Mouse (Mus musculus): ENCODE data around the gene Prrc2a. TPM values are rescaled to one million over a fixed set of nuclear protein-coding genes. Genes with fewer than 3 reads are reported as not detected.

The Prrc2a gene
- polyA plus RNA-seq, 1 experiment: 770 TPM

DNA sequence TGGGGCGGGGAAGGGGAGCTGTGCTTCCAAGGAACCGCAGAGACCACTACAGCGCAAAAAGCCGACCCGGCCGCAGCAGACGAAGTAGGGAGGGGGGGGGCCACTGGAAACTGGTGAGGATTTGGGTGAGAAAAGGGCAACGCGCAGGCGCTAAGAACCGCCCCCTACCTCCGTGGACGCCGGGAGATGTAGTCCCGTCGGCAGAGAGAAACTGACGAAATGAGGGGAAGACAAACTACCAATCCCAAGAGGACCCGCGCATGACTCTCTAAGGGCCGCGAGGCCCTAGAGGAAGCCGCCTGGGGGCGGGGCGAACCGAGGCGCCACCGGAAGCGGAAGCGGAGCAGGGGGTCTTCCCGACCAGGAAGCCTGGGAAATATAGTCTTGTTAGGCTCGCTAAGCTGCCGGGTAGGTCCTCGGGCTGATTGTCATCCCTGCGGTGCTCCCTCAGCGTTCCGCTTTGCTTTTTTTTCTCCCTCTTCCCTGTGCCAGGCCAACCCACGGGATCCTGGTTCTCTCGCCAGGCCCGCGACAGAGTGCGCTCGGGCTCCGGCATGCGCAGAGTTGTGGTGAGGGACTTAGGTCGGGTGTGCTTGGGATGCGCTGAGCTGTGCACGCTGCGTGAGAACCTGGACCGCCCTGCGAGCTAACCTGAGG is 43.4 kb downstream of the Prrc2a start, which contains the start of gene Gpank1:
TSS of gene Gpank1 (plus strand) at position 313 of the 657 bp plus-strand sequence.
- TF ChIP-seq CTCF (IDR thresholded peaks at IDR 0.05; ENCODE audit: borderline replicate concordance, control insufficient read depth, extremely low read depth, insufficient read depth, low read length, poor library complexity) (no peak), POLR2A (IDR thresholded peaks at IDR 0.05; ENCODE audit: control insufficient read depth, extremely low read depth, insufficient read depth, low read length, poor library complexity) (peak; percentile 48; the same call in 1 of the 2 replicates)
- Histone ChIP-seq H3K4me3 (ENCODE audit: control insufficient read depth, insufficient read depth, low read length) (peak within 1 kb of the TSS; percentile 86), H3K27ac (ENCODE audit: control insufficient read depth, insufficient read depth, low read length) (peak within 1 kb of the TSS; percentile 31), H3K27me3 (ENCODE audit: control insufficient read depth, insufficient read depth, low read length) (no peaks in the 10 kb centered on the region), H3K36me3 (ENCODE audit: control insufficient read depth, insufficient read depth, low read length) (peaks cover 24% of the 10 kb centered on the region), H3K4me1 (replicated peaks; ENCODE audit: control insufficient read depth, insufficient read depth, low read length) (peaks cover 13% of the 10 kb centered on the region)
- under 1% methylated on average over 50 of the region's 50 CpGs for WGBS
- DNase-seq: peak; percentile 98

DNA sequence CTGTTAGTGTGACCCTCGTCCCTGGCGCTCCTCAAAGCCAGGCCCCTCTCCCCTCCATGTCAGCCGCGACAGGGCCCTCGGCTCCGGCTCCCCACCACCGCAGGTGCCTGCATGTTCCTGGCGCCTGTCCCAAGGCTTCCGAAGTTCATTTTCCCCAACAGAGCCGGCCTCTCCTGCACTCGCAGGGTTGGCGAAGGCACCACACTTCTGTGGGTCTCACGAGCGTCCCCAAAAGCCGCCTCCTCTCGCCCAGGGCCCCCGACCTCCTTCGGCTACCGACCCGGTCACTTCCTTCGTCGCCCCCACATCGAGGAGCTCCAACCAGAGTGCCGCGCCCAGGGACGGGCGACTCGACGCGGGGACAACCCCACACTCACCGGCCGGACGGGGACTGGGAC is 44.0 kb downstream of the Prrc2a start:
- DNase-seq: no peak
- peaks cover 30% of the 10 kb centered on the region for H3K36me3 ChIP-seq (ENCODE audit: control insufficient read depth, insufficient read depth, low read length)
- peaks cover 16% of the 10 kb centered on the region for H3K4me1 ChIP-seq (replicated peaks; ENCODE audit: control insufficient read depth, insufficient read depth, low read length)
- H3K27ac ChIP-seq (ENCODE audit: control insufficient read depth, insufficient read depth, low read length): no peak overlapping the region
- WGBS: under 1% methylated on average over 33 of the region's 33 CpGs
- H3K27me3 ChIP-seq (ENCODE audit: control insufficient read depth, insufficient read depth, low read length): no peaks in the 10 kb centered on the region
- H3K4me3 ChIP-seq (ENCODE audit: control insufficient read depth, insufficient read depth, low read length): peak overlapping the region; percentile 86
- 0 out of 2 replicates have a peak, but pooled peaks have one; percentile 3 for TF ChIP-seq POLR2A (IDR thresholded peaks at IDR 0.05; ENCODE audit: control insufficient read depth, extremely low read depth, insufficient read depth, low read length, poor library complexity)
- TF ChIP-seq CTCF (IDR thresholded peaks at IDR 0.05; ENCODE audit: borderline replicate concordance, control insufficient read depth, extremely low read depth, insufficient read depth, low read length, poor library complexity): no peak

DNA sequence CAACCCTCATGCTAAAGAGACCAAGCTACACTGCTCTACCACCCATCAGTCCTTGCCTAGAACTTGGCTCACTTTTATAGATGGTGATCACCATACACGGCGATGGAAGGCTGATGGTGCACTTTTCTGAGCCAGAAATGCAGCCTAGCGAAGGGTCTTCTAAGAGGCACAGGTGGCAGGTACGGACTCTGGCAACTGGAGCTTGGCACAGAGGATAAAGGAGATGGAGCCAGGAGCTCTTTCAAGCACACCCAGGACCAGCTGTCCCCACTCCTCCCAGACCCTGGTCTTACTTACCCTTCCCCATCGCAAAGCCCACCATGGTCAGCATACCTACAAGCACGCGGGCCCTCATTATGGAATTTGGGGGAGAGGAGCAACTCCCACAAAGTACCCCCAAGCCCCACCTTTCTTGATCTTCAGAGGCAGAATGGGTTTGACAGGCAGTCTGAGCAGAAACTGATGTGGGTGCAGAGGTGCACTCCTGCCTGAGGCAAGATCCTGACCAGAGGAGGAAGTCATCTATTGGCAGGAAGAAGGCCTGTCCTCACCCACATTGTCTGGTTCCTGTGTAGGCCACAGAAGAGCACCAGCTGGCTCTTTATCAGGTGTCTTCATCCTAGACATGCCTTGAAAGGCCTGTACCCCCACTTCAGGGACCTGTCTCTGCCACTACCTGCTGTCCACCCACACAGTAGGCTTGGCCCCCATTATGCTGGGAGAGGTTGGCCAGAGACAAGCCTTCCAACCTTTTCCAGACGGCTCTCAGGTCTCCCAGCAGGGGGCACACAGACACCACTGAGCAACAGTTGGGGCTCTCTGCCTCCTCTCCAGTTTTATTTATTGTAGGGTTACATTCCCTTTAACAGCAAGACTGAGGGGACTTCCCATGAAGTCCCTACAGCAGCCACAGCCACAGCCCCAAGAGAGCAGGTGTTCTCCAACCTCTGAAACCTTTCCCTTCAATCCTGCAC is 49.4 kb downstream of the Prrc2a start, which contains the start of gene Ly6g5b:
TSS of gene Ly6g5b (minus strand) at position 383 of the 974 bp plus-strand sequence.
- TF ChIP-seq POLR2A (IDR thresholded peaks at IDR 0.05; ENCODE audit: control insufficient read depth, extremely low read depth, insufficient read depth, low read length, poor library complexity) (no peak), CTCF (IDR thresholded peaks at IDR 0.05; ENCODE audit: borderline replicate concordance, control insufficient read depth, extremely low read depth, insufficient read depth, low read length, poor library complexity) (peak; percentile 67; the same call in 1 of the 2 replicates)
- no peak within 1 kb of the TSS for H3K27ac ChIP-seq (ENCODE audit: control insufficient read depth, insufficient read depth, low read length)
- WGBS: 70% methylated on average over 8 of the region's 8 CpGs
- peaks cover 30% of the 10 kb centered on the region for H3K36me3 ChIP-seq (ENCODE audit: control insufficient read depth, insufficient read depth, low read length)
- no peak within 1 kb of the TSS for H3K4me3 ChIP-seq (ENCODE audit: control insufficient read depth, insufficient read depth, low read length)
- H3K4me1 ChIP-seq (replicated peaks; ENCODE audit: control insufficient read depth, insufficient read depth, low read length): peaks cover 24% of the 10 kb centered on the region
- DNase-seq: peak; percentile 63
- H3K27me3 ChIP-seq (ENCODE audit: control insufficient read depth, insufficient read depth, low read length): no peaks in the 10 kb centered on the region

DNA sequence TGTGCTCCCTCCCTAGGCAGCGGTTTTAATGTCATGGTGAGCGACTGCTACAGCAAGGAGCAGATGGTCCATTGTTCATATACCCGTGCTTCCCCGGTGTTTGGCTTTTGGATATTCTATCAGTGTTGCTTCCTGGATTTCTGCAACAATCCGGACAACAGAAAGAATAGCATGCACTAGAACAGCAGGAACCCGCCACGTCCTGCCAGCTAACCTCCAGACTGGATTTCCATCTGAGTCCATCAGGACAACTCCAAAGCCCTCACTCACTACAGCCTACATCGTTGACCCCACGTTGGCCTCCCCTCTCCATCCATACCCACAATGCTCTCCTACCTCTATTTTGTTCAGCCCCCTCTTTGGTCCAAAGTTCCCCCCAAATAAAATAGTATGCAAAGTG is 52.9 kb downstream of the Prrc2a start:
- no peak for DNase-seq
- H3K36me3 ChIP-seq (ENCODE audit: control insufficient read depth, insufficient read depth, low read length): peaks cover 11% of the 10 kb centered on the region; the same call in 1 of the 2 replicates
- no peak overlapping the region for H3K27ac ChIP-seq (ENCODE audit: control insufficient read depth, insufficient read depth, low read length)
- 94% methylated on average over 9 of the region's 9 CpGs for WGBS
- TF ChIP-seq CTCF (IDR thresholded peaks at IDR 0.05; ENCODE audit: borderline replicate concordance, control insufficient read depth, extremely low read depth, insufficient read depth, low read length, poor library complexity) (no peak), POLR2A (IDR thresholded peaks at IDR 0.05; ENCODE audit: control insufficient read depth, extremely low read depth, insufficient read depth, low read length, poor library complexity) (no peak)
- H3K4me1 ChIP-seq (replicated peaks; ENCODE audit: control insufficient read depth, insufficient read depth, low read length): peaks cover 22% of the 10 kb centered on the region
- H3K27me3 ChIP-seq (ENCODE audit: control insufficient read depth, insufficient read depth, low read length): no peaks in the 10 kb centered on the region
- no peak overlapping the region for H3K4me3 ChIP-seq (ENCODE audit: control insufficient read depth, insufficient read depth, low read length)

DNA sequence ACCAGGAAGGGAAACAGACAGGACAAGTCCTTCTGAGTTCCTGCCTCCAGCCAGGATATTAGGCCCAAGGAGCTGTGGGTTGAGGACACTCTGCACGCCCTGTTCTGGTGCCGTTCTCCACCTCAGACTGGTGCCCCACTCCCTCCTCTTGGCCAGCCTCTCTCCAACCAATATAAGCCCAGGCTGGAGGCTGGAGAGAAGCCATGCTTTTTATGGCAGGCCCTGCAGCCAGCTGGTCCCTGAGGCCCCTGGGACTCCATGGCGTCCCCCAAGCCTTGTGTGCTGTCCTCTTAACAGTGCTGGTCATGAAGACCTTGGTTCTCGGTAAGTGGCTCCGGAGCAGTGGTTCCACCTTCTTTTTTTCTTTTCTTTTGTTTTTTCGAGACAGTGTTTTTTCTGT is 56.6 kb downstream of the Prrc2a start, which contains the start of gene Ly6g5c:
TSS of gene Ly6g5c (plus strand) at position 183 of the 400 bp plus-strand sequence.
- Histone ChIP-seq H3K27ac (ENCODE audit: control insufficient read depth, insufficient read depth, low read length) (no peak within 1 kb of the TSS), H3K27me3 (ENCODE audit: control insufficient read depth, insufficient read depth, low read length) (no peaks in the 10 kb centered on the region), H3K4me1 (replicated peaks; ENCODE audit: control insufficient read depth, insufficient read depth, low read length) (peaks cover 2% of the 10 kb centered on the region; the same call in 1 of the 2 replicates), H3K4me3 (ENCODE audit: control insufficient read depth, insufficient read depth, low read length) (no peak within 1 kb of the TSS), H3K36me3 (ENCODE audit: control insufficient read depth, insufficient read depth, low read length) (0 out of 2 replicates have a peak, but pooled peaks cover 3% of the 10 kb centered on the region)
- 94% methylated on average over 6 of the region's 6 CpGs for WGBS
- TF ChIP-seq POLR2A (IDR thresholded peaks at IDR 0.05; ENCODE audit: control insufficient read depth, extremely low read depth, insufficient read depth, low read length, poor library complexity) (no peak), CTCF (IDR thresholded peaks at IDR 0.05; ENCODE audit: borderline replicate concordance, control insufficient read depth, extremely low read depth, insufficient read depth, low read length, poor library complexity) (no peak)
- DNase-seq: no peak

DNA sequence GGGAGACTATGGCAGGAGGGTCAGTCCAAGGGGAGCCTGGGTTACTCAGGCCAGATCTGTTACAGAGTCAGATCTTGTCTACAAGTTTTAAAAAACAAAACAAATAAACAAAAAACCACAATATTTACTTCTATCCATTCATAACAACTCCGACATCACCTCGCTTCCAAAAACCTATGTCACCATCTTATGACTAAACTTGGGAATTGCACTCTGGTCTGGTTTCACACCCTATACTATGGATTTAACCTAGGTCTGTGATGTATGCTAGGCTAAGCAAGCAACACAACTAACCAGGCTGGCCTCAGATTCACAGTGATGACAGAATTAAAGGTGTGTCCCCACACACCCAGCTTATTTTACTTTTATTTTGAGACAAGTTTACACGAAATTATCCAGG is 58.2 kb downstream of the Prrc2a start:
- TF ChIP-seq CTCF (IDR thresholded peaks at IDR 0.05; ENCODE audit: borderline replicate concordance, control insufficient read depth, extremely low read depth, insufficient read depth, low read length, poor library complexity) (no peak), POLR2A (IDR thresholded peaks at IDR 0.05; ENCODE audit: control insufficient read depth, extremely low read depth, insufficient read depth, low read length, poor library complexity) (no peak)
- WGBS: 90% methylated on average over 3 of the region's 3 CpGs
- Histone ChIP-seq H3K36me3 (ENCODE audit: control insufficient read depth, insufficient read depth, low read length) (peaks cover 12% of the 10 kb centered on the region; the same call in 1 of the 2 replicates), H3K4me1 (replicated peaks; ENCODE audit: control insufficient read depth, insufficient read depth, low read length) (peaks cover 2% of the 10 kb centered on the region; the same call in 1 of the 2 replicates), H3K27me3 (ENCODE audit: control insufficient read depth, insufficient read depth, low read length) (no peaks in the 10 kb centered on the region), H3K27ac (ENCODE audit: control insufficient read depth, insufficient read depth, low read length) (no peak overlapping the region), H3K4me3 (ENCODE audit: control insufficient read depth, insufficient read depth, low read length) (no peak overlapping the region)
- no peak for DNase-seq
